Mouse (Mus musculus) brain, embryonic 14.5 days (tissue): ENCODE results near the gene Tmem216. TPM values are rescaled to one million over a fixed set of nuclear protein-coding genes. Genes with fewer than 3 reads are reported as not detected.

Source experiments
- DNase-seq: peaks from one replicate; pipeline ENCODE4 v3.0.0-alpha.2; 2011; ENCODE audit warnings: low read depth
- CTCF ChIP-seq: fragments of 200-500 bp; IDR thresholded peaks from 2 replicates; pipeline ENCODE4 v1.5.1; 2012; ENCODE audit warnings: inconsistent platforms, mild to moderate bottlenecking, moderate library complexity, borderline replicate concordance; ENCODE audit not compliant: insufficient read depth, insufficient read length; ENCODE audit errors: extremely low read depth
- POLR2A ChIP-seq: fragments of 200-500 bp; IDR thresholded peaks from 2 replicates; pipeline ENCODE4 v1.6.1; 2012; ENCODE audit warnings: mild to moderate bottlenecking, inconsistent platforms, borderline replicate concordance; ENCODE audit not compliant: poor library complexity, insufficient read depth, insufficient read length, severe bottlenecking; ENCODE audit errors: extremely low read depth
- polyA plus RNA-seq: library from polyadenylated mRNA; depleted of rRNA; stranded (reverse); fragments of >200 nt; gene quantifications from 2 replicates; pipeline ENCODE4 v1.2.3, GENCODE M21; 2012; rRNA removed

Tmem216 gene
- polyA plus RNA-seq, 1 experiment, result 40.9 TPM

DNA sequence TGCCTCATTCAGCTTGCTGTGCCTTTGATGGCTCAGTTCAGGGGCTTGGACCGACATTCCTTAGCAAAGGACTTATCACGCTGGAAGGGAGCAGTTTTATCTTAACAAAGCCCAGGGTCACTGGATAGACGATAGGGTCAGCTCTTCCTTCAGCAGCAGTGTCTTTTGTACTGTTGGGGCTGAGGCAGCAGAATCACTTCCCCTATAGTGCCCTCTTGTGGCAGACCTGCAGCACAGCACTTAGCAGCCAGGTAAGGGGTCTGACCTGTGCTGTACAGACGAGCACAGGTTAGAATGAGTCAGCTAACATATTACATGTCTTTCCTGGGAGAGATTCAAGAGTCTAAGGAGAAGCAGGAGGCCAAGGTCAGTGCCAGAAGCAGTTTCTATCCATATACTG lies 53.5 kb downstream of the Tmem216 start:
- TF ChIP-seq CTCF (peak; percentile 95), POLR2A (no peak)
- DNase-seq, result peak; percentile 72

GRCm38 (mm10) chr19:10500581-10500980 lies 55.5 kb downstream of the Tmem216 start:
- TF ChIP-seq POLR2A, result no peak
- TF ChIP-seq CTCF, result no peak
- DNase-seq, result no peak

DNA sequence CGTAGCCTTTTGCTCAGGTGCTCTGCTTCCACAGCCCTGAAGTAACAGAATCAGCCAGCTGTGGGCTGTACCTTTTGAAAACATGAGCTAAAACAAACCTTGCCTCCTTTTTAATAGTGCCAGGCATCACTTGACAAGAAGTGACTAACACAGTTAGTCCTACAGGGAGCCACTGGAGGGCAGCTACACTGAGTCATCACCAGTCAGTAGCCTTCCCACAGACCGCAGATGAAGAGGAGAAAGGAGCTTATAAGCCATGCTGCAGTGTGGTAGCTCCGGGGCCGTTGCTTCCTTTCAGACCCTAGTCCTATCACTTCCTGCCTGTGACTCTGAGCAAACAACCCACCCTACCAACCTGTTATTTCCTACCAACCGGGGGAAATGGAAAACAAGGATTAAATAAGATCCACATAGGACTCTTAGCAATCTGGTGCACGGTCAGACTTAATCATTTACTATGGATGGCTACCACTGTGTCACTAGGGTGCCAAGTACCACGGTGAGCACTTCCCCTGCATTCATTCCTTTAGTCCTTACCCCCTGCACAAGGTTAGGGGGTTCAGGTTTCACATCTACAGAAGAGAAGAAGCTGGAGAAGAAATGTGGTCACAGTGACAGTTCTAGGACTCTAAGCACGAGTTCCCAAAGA lies 58.4 kb downstream of the Tmem216 start:
- DNase-seq, result no peak
- TF ChIP-seq CTCF (no peak), POLR2A (no peak)

GRCm38 (mm10) chr19:10496976-10497375 lies 59.1 kb downstream of the Tmem216 start:
- DNase-seq, result peak; percentile 23
- TF ChIP-seq CTCF (no peak), POLR2A (no peak)

DNA sequence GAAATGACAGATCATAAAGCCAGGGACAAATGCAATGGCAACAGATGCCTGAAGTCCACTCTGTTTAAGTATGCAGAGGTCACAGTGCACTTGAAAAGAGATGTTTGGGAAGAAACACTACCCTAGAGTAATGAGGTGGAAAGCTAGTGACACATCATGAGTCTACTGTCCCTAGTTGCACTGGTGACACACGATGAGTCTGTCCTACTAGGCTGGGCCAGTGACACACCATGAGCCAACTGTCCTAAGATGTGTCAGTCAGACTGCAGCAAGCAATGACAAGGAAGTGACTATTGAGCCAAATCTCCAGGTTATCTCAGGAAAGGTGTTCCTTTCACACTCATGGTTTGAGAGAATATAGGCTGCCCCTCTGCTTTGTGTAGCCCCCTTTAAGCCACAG lies 60.4 kb downstream of the Tmem216 start:
- TF ChIP-seq POLR2A (no peak), CTCF (no peak)

DNA sequence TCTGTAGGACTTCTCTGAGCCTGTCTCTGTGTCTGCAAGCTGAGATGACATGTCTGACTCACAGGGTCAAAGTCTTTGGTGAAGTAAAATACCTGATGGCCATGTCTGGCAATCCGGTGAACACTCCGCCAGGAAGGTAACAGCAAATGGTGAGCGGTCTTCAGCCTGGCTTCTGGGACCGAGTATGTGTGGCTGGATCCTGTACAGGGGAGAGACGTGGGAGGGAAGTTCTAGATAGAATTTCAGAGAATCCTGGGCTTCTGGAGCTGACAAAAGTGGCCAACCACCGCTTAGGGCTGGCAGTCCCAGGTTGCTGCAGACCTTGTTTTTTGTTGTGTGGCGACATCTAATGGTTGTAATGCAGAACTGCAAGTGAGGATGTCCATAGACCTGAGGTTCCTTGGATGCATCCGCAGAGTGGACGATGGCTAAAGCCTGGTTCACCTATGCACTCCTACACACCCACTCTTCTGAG lies 69.7 kb downstream of the Tmem216 start:
- TF ChIP-seq POLR2A (no peak), CTCF (peak; percentile 93)
- peak; percentile 88 for DNase-seq

More for the DNA sequence above, 60.4 kb downstream of the Tmem216 start:
- DNase-seq, result no peak

Other genes with a start within 250 kb of the Tmem216 start
- 50.2 and 85.2 TPM in 2 replicates for gene Syt7, start 167.1 kb downstream of the Tmem216 start, polyA plus RNA-seq
- 1.4 and 2.0 TPM in 2 replicates for gene Lrrc10b, start 98.8 kb downstream of the Tmem216 start, polyA plus RNA-seq
- gene Ppp1r32, start 73.3 kb downstream of the Tmem216 start, polyA plus RNA-seq, result 2.3 and 2.5 TPM in 2 replicates
- gene Cpsf7, start 31.0 kb downstream of the Tmem216 start, polyA plus RNA-seq, result 116 and 131 TPM in 2 replicates
- gene Sdhaf2, start 30.1 kb downstream of the Tmem216 start, polyA plus RNA-seq, result 45.3 and 49.9 TPM in 2 replicates
- gene Cyb561a3, start 20.9 kb upstream of the Tmem216 start, polyA plus RNA-seq, result 21.2 and 27.5 TPM in 2 replicates
- 31.0 and 39.4 TPM in 2 replicates for gene Tmem138, start 21.1 kb upstream of the Tmem216 start, polyA plus RNA-seq
- 206 and 237 TPM in 2 replicates for gene Ddb1, start 49.1 kb upstream of the Tmem216 start, polyA plus RNA-seq
- 35.8 and 38.2 TPM in 2 replicates for gene Tkfc, start 49.4 kb upstream of the Tmem216 start, polyA plus RNA-seq
- 1.1 TPM in 2 replicates for gene Vwce, start 78.0 kb upstream of the Tmem216 start, polyA plus RNA-seq
- 0.07 TPM in 1 of 2 replicates, not detected in the other for gene Pga5, start 121.8 kb upstream of the Tmem216 start, polyA plus RNA-seq
- 28.5 and 29.0 TPM in 2 replicates for gene Vps37c, start 132.5 kb upstream of the Tmem216 start, polyA plus RNA-seq
- gene Cd5, start 182.8 kb upstream of the Tmem216 start, polyA plus RNA-seq, result 0.16 and 0.20 TPM in 2 replicates